Comparison of ENCODE assay signal across 29 mouse cellular contexts in genomic region chr13:72264416-72264815, GRCm38 (mm10).
DNase-seq lines count a peak whose midpoint lies in the region; ATAC-seq and TF ChIP-seq lines count a peak whose summit lies in the region.
"Had no signal": no experiment of that assay in that cellular context is flagged by ENCODE, and none has a peak within 500 bp of the region (broad histone marks: within the 10 kb centered on the region; RNA-seq: fewer than 3 reads in every experiment).

No protein-coding gene starts in this region.

- peaks cover 23% of the 10 kb centered on the region for H3K4me1 ChIP-seq in hindbrain, embryonic 13.5 days (replicated peaks)
- H3K4me1 ChIP-seq in hindbrain, embryonic 14.5 days (replicated peaks; ENCODE audit: control insufficient read depth, insufficient read depth, low read length) = peaks cover 11% of the 10 kb centered on the region; the same call in 1 of the 2 replicates
- H3K4me1 ChIP-seq in midbrain, embryonic 15.5 days = peaks cover 8% of the 10 kb centered on the region
- H3K4me1 ChIP-seq in midbrain, embryonic 16.5 days (ENCODE audit: control insufficient read depth, insufficient read depth, low read length) = peaks cover 6% of the 10 kb centered on the region; the same call in 1 of the 2 replicates
- H3K4me1 ChIP-seq: embryonic facial prominence, embryonic 10.5 days; embryonic facial prominence, embryonic 13.5 days; heart, embryonic 10.5 days; heart, embryonic 13.5 days had no signal

- H3K27ac ChIP-seq in hindbrain, embryonic 13.5 days = no peak overlapping the region
- no peak overlapping the region for H3K27ac ChIP-seq in hindbrain, embryonic 14.5 days
- H3K27ac ChIP-seq in midbrain, embryonic 15.5 days = 0 out of 2 replicates have a peak overlapping the region, but pooled peaks have one; percentile 9
- H3K27ac ChIP-seq in midbrain, embryonic 16.5 days (ENCODE audit: low read length) = no peak overlapping the region
- H3K27ac ChIP-seq: embryonic facial prominence, embryonic 10.5 days; embryonic facial prominence, embryonic 13.5 days; forebrain, embryonic 12.5 days; forebrain, embryonic 15.5 days; heart, adult 2 months; heart, embryonic 10.5 days; heart, embryonic 13.5 days; hindbrain, embryonic 15.5 days had no signal

- TF ChIP-seq CTCF in brain, embryonic 14.5 days (IDR thresholded peaks at IDR 0.05; ENCODE audit: borderline replicate concordance, extremely low read depth, insufficient read depth, insufficient read length) = no peak

- ATAC-seq in hindbrain, embryonic 13.5 days (ENCODE audit: low FRiP score) = peak; percentile 33; the same call in 1 of the 2 replicates
- ATAC-seq in hindbrain, embryonic 14.5 days (ENCODE audit: low FRiP score) = no peak
- ATAC-seq in midbrain, embryonic 15.5 days (replicated peaks) = no peak
- ATAC-seq in midbrain, embryonic 16.5 days = no peak
- ATAC-seq: CD4-positive, CD25-positive, alpha-beta regulatory T cell, adult 4 months; forebrain, embryonic 15.5 days; inflammation-experienced regulatory T-cells, adult 6 months; intestine, embryonic 16.5 days had no signal

- H3K27me3 ChIP-seq in hindbrain, embryonic 13.5 days = peaks cover 24% of the 10 kb centered on the region; the same call in 1 of the 2 replicates
- no peaks in the 10 kb centered on the region for H3K27me3 ChIP-seq in hindbrain, embryonic 14.5 days (ENCODE audit: control insufficient read depth, insufficient read depth, low read length)
- H3K27me3 ChIP-seq in midbrain, embryonic 15.5 days (replicated peaks) = no peaks in the 10 kb centered on the region
- no peaks in the 10 kb centered on the region for H3K27me3 ChIP-seq in midbrain, embryonic 16.5 days (ENCODE audit: control insufficient read depth, insufficient read depth, low read depth, low read length)
- H3K27me3 ChIP-seq: embryonic facial prominence, embryonic 13.5 days had no signal

- DNase-seq in hindbrain, embryonic 14.5 days (ENCODE audit: low spot score) = no peak
- peak; percentile 50 for DNase-seq in left cerebral cortex, postnatal 4 days
- no peak for DNase-seq in left cerebral cortex, postnatal 25 days (ENCODE audit: low spot score in 2 of 2)
- DNase-seq in brain, embryonic 14.5 days (ENCODE audit: low read depth) = peak; percentile 42
- DNase-seq in gastrocnemius, postnatal 25 days = no peak
- DNase-seq: adrenal gland, postnatal 10 days; adrenal gland, postnatal 36 days; cerebellum, adult 11-12 months; cerebellum, adult 8-10 months; cerebellum, postnatal 36 days; embryo, embryonic 11 days; gastrocnemius, postnatal 36 days; heart, adult 2 months; heart, postnatal 14 days; heart, postnatal 4 days had no signal

- H3K4me3 ChIP-seq in hindbrain, embryonic 13.5 days = no peak overlapping the region
- H3K4me3 ChIP-seq in hindbrain, embryonic 14.5 days (replicated peaks; ENCODE audit: low read length) = no peak overlapping the region
- no peak overlapping the region for H3K4me3 ChIP-seq in midbrain, embryonic 15.5 days
- no peak overlapping the region for H3K4me3 ChIP-seq in midbrain, embryonic 16.5 days (ENCODE audit: low read depth, low read length)
- H3K4me3 ChIP-seq: embryonic facial prominence, embryonic 10.5 days; embryonic facial prominence, embryonic 13.5 days; erythroblast, embryonic 14.5 days; forebrain, embryonic 12.5 days; forebrain, embryonic 15.5 days; heart, adult 2 months; heart, embryonic 10.5 days; heart, embryonic 13.5 days; hindbrain, embryonic 15.5 days had no signal

- 52% methylated on average over 3 of the region's 3 CpGs for WGBS in hindbrain, embryonic 13.5 days
- 43% methylated on average over 3 of the region's 3 CpGs for WGBS in hindbrain, embryonic 14.5 days
- WGBS in midbrain, embryonic 15.5 days = 76% methylated on average over 3 of the region's 3 CpGs
- WGBS in midbrain, embryonic 16.5 days = 68% methylated on average over 3 of the region's 3 CpGs

- no peak overlapping the region for H3K4me2 ChIP-seq in hindbrain, embryonic 13.5 days
- no peak overlapping the region for H3K4me2 ChIP-seq in hindbrain, embryonic 14.5 days (replicated peaks)
- H3K4me2 ChIP-seq in midbrain, embryonic 15.5 days = no peak overlapping the region
- no peak overlapping the region for H3K4me2 ChIP-seq in midbrain, embryonic 16.5 days (ENCODE audit: low read length)
- H3K4me2 ChIP-seq: embryonic facial prominence, embryonic 13.5 days; forebrain, embryonic 12.5 days; forebrain, embryonic 15.5 days; heart, embryonic 13.5 days; hindbrain, embryonic 15.5 days had no signal

- intact Hi-C loops in left cerebral cortex, postnatal 4 days (cut with DNase I) = no loop called here
- intact Hi-C loops in left cerebral cortex, postnatal 25 days (cut with DNase I) = no loop called here

- H3K36me3 ChIP-seq in hindbrain, embryonic 13.5 days = no peaks in the 10 kb centered on the region
- no peaks in the 10 kb centered on the region for H3K36me3 ChIP-seq in hindbrain, embryonic 14.5 days (replicated peaks; ENCODE audit: control insufficient read depth, insufficient read depth)
- H3K36me3 ChIP-seq in midbrain, embryonic 15.5 days (replicated peaks) = no peaks in the 10 kb centered on the region
- H3K36me3 ChIP-seq in midbrain, embryonic 16.5 days (ENCODE audit: control insufficient read depth, insufficient read depth, low read length) = no peaks in the 10 kb centered on the region
- H3K36me3 ChIP-seq: embryonic facial prominence, embryonic 10.5 days; embryonic facial prominence, embryonic 13.5 days; forebrain, embryonic 12.5 days; forebrain, embryonic 15.5 days; heart, embryonic 10.5 days; heart, embryonic 13.5 days; hindbrain, embryonic 15.5 days had no signal

- TF ChIP-seq POLR2A in brain, embryonic 14.5 days (IDR thresholded peaks at IDR 0.05; ENCODE audit: borderline replicate concordance, extremely low read depth, insufficient read depth, insufficient read length, poor library complexity, severe bottlenecking) = no peak

- no peaks in the 10 kb centered on the region for H3K9me3 ChIP-seq in hindbrain, embryonic 13.5 days
- H3K9me3 ChIP-seq in hindbrain, embryonic 14.5 days (ENCODE audit: control insufficient read depth, low read length) = no peaks in the 10 kb centered on the region
- H3K9me3 ChIP-seq in midbrain, embryonic 15.5 days = no peaks in the 10 kb centered on the region
- H3K9me3 ChIP-seq in midbrain, embryonic 16.5 days (replicated peaks; ENCODE audit: control insufficient read depth, low read length, poor library complexity, severe bottlenecking) = no peaks in the 10 kb centered on the region
- H3K9me3 ChIP-seq: embryonic facial prominence, embryonic 10.5 days; embryonic facial prominence, embryonic 13.5 days; forebrain, embryonic 12.5 days; forebrain, embryonic 15.5 days; heart, embryonic 10.5 days; heart, embryonic 13.5 days; hindbrain, embryonic 15.5 days had no signal

- no peak overlapping the region for H3K9ac ChIP-seq in hindbrain, embryonic 13.5 days
- no peak overlapping the region for H3K9ac ChIP-seq in hindbrain, embryonic 14.5 days
- no peak overlapping the region for H3K9ac ChIP-seq in midbrain, embryonic 15.5 days
- no peak overlapping the region for H3K9ac ChIP-seq in midbrain, embryonic 16.5 days (ENCODE audit: low read depth, low read length)
- H3K9ac ChIP-seq: embryonic facial prominence, embryonic 13.5 days; forebrain, embryonic 12.5 days; forebrain, embryonic 15.5 days; heart, embryonic 13.5 days; hindbrain, embryonic 15.5 days had no signal

Comparison
In these comparisons a context has a peak if more than half of its experiments do, and no peak if none do; other contexts are left out.
1. DNase-seq: peak in left cerebral cortex, postnatal 4 days (single experiment) and brain, embryonic 14.5 days (single experiment); none in hindbrain, embryonic 14.5 days (single experiment), left cerebral cortex, postnatal 25 days (0 of 2) and gastrocnemius, postnatal 25 days (single experiment).